Mouse (Mus musculus): ENCODE results near the gene Gmeb2.

- no peak for TF ChIP-seq POLR2A (IDR thresholded peaks at IDR 0.05; ENCODE audit: extremely low read depth, insufficient read depth, low read length)
- no peak for TF ChIP-seq CTCF (IDR thresholded peaks at IDR 0.05; ENCODE audit: low read depth, low read length)
Measured at GRCm38 (mm10) chr2:181212389-181213020, 75.3 kb downstream of the Gmeb2 start.

Data from liver, adult 2 months (tissue).